Mouse (Mus musculus): ENCODE data around the gene Arsb. TPM values are rescaled to one million over a fixed set of nuclear protein-coding genes. Genes with fewer than 3 reads are reported as not detected.

Gene Arsb
- polyA plus RNA-seq, 1 experiment: 21.8 TPM

DNA sequence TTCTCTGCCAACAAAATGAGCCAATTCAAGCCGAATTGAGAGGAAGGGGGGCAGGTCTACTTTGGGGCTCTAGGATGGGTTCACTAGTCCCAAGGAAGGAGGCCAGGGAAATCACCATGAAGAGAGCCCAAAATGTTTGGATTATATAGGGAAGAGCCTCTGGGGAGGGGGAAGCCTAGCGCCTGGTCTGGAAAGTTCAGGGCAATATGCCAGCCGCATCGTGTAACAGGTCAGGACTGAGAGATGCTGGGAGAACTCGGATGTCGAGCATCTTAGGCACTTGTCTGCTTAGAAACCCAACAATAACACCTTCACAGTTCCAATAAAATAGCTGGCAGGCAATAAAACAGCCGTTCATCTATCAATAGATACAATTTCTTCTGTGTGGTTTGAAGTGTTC, 216.2 kb downstream of the Arsb start:
- TF ChIP-seq CTCF (IDR thresholded peaks at IDR 0.05; ENCODE audit: low read depth, low read length): no peak
- TF ChIP-seq POLR2A (IDR thresholded peaks at IDR 0.05; ENCODE audit: borderline replicate concordance, low read depth, low read length): no peak
- no peak overlapping the region for H3K27ac ChIP-seq (ENCODE audit: insufficient read depth, low read depth, low read length)
- peaks cover 56% of the 10 kb centered on the region for H3K4me1 ChIP-seq (ENCODE audit: control insufficient read depth, insufficient read depth, low read length)
- no peak overlapping the region for H3K4me3 ChIP-seq (ENCODE audit: insufficient read depth, low read length)

DNA sequence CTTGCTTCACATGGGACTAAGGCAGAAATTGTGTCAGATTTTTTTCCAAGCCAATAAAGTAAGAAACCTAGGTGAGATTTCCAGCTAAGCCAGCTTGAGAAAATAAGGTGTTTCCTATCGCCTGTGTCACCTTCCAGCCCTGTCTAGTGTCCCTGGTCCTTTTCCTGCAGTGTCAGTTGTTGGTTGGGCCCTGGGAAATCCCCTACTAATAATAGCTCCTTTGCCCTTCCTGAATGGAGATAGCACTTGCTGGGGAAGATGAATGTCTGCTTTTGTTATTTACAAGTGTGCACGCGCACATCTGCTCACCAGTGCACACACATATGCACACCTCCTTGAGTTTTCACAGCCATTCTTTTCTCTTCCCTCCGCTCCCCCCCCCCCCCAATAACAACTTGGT, 217.8 kb downstream of the Arsb start:
- Histone ChIP-seq H3K27ac (ENCODE audit: insufficient read depth, low read depth, low read length) (peak overlapping the region; percentile 78), H3K4me1 (ENCODE audit: control insufficient read depth, insufficient read depth, low read length) (peaks cover 64% of the 10 kb centered on the region), H3K4me3 (ENCODE audit: insufficient read depth, low read length) (no peak overlapping the region)
- no peak for TF ChIP-seq CTCF (IDR thresholded peaks at IDR 0.05; ENCODE audit: low read depth, low read length)
- TF ChIP-seq POLR2A (IDR thresholded peaks at IDR 0.05; ENCODE audit: borderline replicate concordance, low read depth, low read length): no peak

DNA sequence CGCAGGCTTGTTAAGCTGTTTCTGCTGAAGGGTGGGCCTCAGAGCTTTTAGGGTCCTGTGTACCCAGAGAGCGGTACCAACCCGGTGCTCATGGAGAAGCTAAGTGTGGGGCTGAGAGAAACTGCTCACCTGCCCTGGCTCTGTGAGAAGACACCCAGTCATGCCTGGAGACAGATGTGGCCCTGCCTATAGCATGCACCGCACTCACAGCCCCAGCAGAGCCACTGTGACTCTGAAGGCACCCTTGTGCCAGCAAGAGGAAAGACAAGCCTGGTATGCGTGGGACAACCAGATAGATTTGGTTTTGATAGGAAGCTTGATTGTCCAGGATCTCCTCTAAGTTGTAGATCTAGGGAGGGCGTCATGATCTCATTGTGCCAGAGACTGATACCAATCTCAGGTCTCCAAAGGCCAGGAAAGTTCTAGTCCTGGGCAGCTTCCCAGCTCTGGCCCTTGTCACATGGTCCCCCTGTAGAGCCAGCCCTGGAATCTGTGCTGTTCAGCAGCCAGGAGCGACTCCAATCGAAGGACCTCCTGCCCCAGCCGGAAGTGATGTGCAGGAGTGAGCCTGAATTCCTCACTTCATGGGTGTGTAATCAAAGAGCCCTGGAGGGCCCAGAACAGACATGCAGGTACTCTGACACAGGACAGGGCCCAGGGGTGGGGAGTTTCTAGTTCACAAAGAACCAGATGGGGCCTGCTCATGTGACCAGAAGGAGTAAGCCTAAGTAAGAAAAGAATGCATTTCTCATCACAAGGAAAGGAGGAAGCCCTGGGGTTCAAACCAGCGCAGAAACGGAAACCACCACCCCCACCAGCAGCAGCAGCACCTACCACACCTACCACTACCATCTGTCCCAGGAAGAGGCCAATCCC, 218.5 kb downstream of the Arsb start:
- Histone ChIP-seq H3K4me1 (ENCODE audit: control insufficient read depth, insufficient read depth, low read length) (peaks cover 65% of the 10 kb centered on the region), H3K27ac (ENCODE audit: insufficient read depth, low read depth, low read length) (peak overlapping the region; percentile 78), H3K4me3 (ENCODE audit: insufficient read depth, low read length) (no peak overlapping the region)
- TF ChIP-seq POLR2A (IDR thresholded peaks at IDR 0.05; ENCODE audit: borderline replicate concordance, low read depth, low read length) (no peak), CTCF (IDR thresholded peaks at IDR 0.05; ENCODE audit: low read depth, low read length) (no peak)

DNA sequence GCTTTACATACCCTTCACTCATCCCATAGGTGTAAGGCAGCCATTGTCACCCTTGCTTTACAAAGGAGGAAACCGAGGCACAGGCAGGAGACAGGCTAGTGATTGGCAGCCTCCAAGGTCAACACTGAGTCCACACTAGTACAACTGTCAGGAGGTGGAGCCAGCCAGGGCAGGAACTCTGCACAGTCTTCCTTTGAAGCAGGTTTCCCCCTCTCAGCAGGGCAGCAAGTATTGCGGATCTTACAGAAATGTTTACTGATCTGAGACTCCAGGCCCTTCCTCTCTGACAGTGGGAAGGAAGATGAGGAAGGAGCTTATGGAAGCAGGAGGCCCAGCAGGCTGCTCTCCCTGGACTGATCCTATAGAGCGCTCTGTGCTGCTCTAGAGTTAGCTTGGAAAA, 219.4 kb downstream of the Arsb start:
- TF ChIP-seq CTCF (IDR thresholded peaks at IDR 0.05; ENCODE audit: low read depth, low read length) (no peak), POLR2A (IDR thresholded peaks at IDR 0.05; ENCODE audit: borderline replicate concordance, low read depth, low read length) (no peak)
- H3K4me1 ChIP-seq (ENCODE audit: control insufficient read depth, insufficient read depth, low read length): peaks cover 63% of the 10 kb centered on the region
- no peak overlapping the region for H3K4me3 ChIP-seq (ENCODE audit: insufficient read depth, low read length)
- peak overlapping the region; percentile 78 for H3K27ac ChIP-seq (ENCODE audit: insufficient read depth, low read depth, low read length)

DNA sequence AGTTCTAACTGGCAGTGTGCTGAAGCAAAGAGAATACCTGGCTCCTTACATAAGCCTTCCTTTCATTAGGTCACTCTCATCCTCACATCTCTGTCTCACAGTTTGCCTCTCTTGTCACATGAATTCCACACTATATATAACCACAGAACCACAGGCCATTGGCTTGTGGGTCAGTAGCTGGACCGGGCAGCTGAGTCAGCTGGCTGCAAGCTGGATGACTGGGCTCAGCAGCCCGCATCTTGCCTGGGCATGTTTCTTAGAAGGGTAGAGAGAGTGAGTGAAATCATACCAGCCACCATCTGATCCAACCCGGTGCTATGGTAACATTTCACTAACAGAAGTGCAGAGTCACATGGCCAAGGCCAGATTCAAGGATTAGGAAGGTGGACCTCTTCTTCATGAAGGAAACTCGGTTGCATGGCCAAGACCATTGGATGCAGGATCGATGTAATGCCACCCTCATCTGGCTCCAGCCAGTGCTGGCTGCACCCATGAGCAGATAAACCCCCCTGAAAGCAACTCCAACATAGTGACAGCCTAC, 221.0 kb downstream of the Arsb start:
- no peak overlapping the region for H3K4me3 ChIP-seq (ENCODE audit: insufficient read depth, low read length)
- H3K4me1 ChIP-seq (ENCODE audit: control insufficient read depth, insufficient read depth, low read length): peaks cover 74% of the 10 kb centered on the region
- H3K27ac ChIP-seq (ENCODE audit: insufficient read depth, low read depth, low read length): peak overlapping the region; percentile 78
- no peak for TF ChIP-seq CTCF (IDR thresholded peaks at IDR 0.05; ENCODE audit: low read depth, low read length)
- TF ChIP-seq POLR2A (IDR thresholded peaks at IDR 0.05; ENCODE audit: borderline replicate concordance, low read depth, low read length): no peak

Other genes with a start within 250 kb of the Arsb start
- not detected in 2 replicates for gene Bhmt, start 133.7 kb upstream of the Arsb start, polyA plus RNA-seq (2012; ENCODE audit: insufficient read depth, insufficient read length, missing spikeins)
- gene Bhmt2, start 97.3 kb upstream of the Arsb start, polyA plus RNA-seq (2012; ENCODE audit: insufficient read depth, insufficient read length, missing spikeins): not detected in 2 replicates
- gene Dmgdh, start 97.2 kb upstream of the Arsb start, polyA plus RNA-seq (2012; ENCODE audit: insufficient read depth, insufficient read length, missing spikeins): not detected in 2 replicates